Mouse (Mus musculus) kidney, adult 8-10 months (tissue): ENCODE data around the gene Cry2.
A peak's percentile ranks its signal among the peaks of the same experiment; 100 is the strongest.
"Not testable (repeated sequence)": the region's sequence is repeated elsewhere in the genome, so short reads cannot be mapped to it uniquely, and the experiment has no call there.

Experiments used
- DNase-seq, 2 experiments: peaks; one replicate each; pipeline ENCODE4 v3.0.0; 2022

Gene Cry2

GRCm38 (mm10) chr2:92421723-92422387 lies 12.0 kb downstream of the Cry2 start:
- DNase-seq: peak; percentile 52 to 77

- no peak for DNase-seq
These were observed 22.1 kb downstream of the Cry2 start for GRCm38 (mm10) chr2:92411705-92412104.

GRCm38 (mm10) chr2:92408309-92409045 lies 25.4 kb downstream of the Cry2 start:
- peak; percentile 71 to 77 for DNase-seq

GRCm38 (mm10) chr2:92405687-92406086 lies 28.2 kb downstream of the Cry2 start:
- no peak for DNase-seq

- no peak for DNase-seq
These were observed 29.1 kb downstream of the Cry2 start for GRCm38 (mm10) chr2:92404737-92405136.

- DNase-seq: no peak
These were observed 30.0 kb downstream of the Cry2 start for GRCm38 (mm10) chr2:92403776-92404319.

- peak; percentile 52 to 63 for DNase-seq
These were observed 31.1 kb downstream of the Cry2 start for GRCm38 (mm10) chr2:92402591-92403326.

GRCm38 (mm10) chr2:92401091-92401561 lies 32.7 kb downstream of the Cry2 start, which contains the start of gene Mapk8ip1:
TSS of gene Mapk8ip1 (minus strand) at chr2:92401263.
- DNase-seq: no peak

- no peak for DNase-seq
These were observed 33.2 kb downstream of the Cry2 start for GRCm38 (mm10) chr2:92400682-92401081.

- DNase-seq: not testable (repeated sequence)
These were observed 34.0 kb downstream of the Cry2 start for GRCm38 (mm10) chr2:92399877-92400276.

GRCm38 (mm10) chr2:92397436-92397835 lies 36.4 kb downstream of the Cry2 start:
- DNase-seq: no peak

GRCm38 (mm10) chr2:92395535-92395934 lies 38.3 kb downstream of the Cry2 start:
- DNase-seq: no peak

- DNase-seq: no peak
These were observed 41.3 kb downstream of the Cry2 start for GRCm38 (mm10) chr2:92392318-92393264.

GRCm38 (mm10) chr2:92391703-92392317 lies 42.0 kb downstream of the Cry2 start:
- no peak for DNase-seq

GRCm38 (mm10) chr2:92391116-92391515 lies 42.7 kb downstream of the Cry2 start:
- no peak for DNase-seq

GRCm38 (mm10) chr2:92390206-92390930 lies 43.5 kb downstream of the Cry2 start:
- no peak for DNase-seq

- no peak for DNase-seq
These were observed 44.2 kb downstream of the Cry2 start for GRCm38 (mm10) chr2:92389645-92390044.

GRCm38 (mm10) chr2:92388891-92389641 lies 44.8 kb downstream of the Cry2 start:
- peak; percentile 79 to 83 for DNase-seq

- DNase-seq: no peak
These were observed 45.7 kb downstream of the Cry2 start for GRCm38 (mm10) chr2:92388081-92388517.

GRCm38 (mm10) chr2:92387646-92388045 lies 46.2 kb downstream of the Cry2 start:
- DNase-seq: no peak
